Mouse (Mus musculus) granulocyte monocyte progenitor cell, adult 5-6 weeks (primary cell): ENCODE data around the gene Psmc5. TPM values are rescaled to one million over a fixed set of nuclear protein-coding genes. Genes with fewer than 3 reads are reported as not detected.
A peak's percentile ranks its signal among the peaks of the same experiment; 100 is the strongest.

Experiments used
- ATAC-seq: replicated peaks from 2 replicates; pipeline ENCODE4 v1.8.0; 2016; ENCODE audit warnings: mild to moderate bottlenecking, moderate TSS enrichment, inconsistent platforms; ENCODE audit not compliant: poor library complexity, severe bottlenecking
- total RNA-seq, 2 experiments: library from RNA; stranded (forward) in 1 of 2; stranded (reverse) in 1 of 2; fragments of 200-712, 200-1000 nt in 1 of 2; fragments of >200 nt in 1 of 2; fragmentation: Nextera tagmentation in 1 of 2; gene quantifications; 2 replicates each; pipeline ENCODE4 v1.2.3; 2014 to 2017

The Psmc5 gene
- total RNA-seq, 2 experiments from 2014 or later, result 106 to 108 TPM

DNA sequence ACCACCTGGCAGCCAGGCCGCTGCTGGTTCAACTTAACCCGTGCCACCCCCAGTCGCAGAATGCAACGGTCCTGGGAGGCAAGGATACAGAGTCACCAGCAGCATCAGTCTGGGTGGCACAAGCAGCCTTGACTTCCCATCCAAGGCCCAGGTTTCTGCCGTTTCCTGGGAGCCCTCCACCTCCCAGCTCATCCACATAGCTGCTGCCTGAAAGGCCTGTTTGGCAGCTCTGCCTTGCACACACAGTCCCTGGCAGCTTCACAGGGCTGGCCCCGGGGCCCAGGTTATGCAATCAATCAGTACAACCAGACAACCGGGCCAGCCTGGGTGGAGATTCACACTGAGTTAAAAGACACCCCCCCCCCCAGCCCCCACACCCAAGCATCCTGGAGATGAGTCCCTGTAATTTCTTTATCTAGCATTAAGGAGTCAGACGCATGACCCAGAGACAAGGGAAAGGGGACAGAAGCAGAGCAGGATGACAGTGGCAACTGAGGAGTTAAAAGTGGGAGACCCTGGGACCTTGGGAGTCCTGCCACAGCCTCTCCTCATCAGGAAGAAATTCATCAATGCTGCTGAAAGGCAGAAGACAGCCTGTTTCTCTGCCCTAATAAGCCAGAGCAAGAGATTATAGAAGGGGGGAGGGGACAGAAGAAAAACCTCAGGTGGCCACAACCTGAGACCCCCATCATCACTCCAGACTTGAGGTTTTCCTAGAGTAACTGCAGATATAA, 12.5 kb downstream of the Psmc5 start:
- no peak for ATAC-seq

DNA sequence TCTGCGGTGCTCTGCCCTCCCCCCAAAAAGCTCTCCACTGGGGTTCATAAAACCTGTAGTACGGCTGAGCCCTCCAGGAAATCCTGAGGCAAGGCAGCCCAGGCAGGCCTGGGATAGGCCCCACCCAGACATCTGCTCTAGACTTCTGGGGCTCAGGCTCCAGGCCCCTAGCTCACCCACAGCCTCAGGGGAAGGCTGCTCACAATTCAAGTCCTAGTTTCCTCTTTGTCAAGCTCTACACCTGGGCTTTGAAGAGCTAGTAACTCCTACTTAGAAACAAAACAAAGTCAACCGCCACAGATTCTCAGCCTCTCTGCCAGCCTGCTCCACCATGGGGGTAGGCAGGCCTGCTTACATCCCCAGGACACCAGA, 13.1 kb downstream of the Psmc5 start:
- no peak for ATAC-seq

DNA sequence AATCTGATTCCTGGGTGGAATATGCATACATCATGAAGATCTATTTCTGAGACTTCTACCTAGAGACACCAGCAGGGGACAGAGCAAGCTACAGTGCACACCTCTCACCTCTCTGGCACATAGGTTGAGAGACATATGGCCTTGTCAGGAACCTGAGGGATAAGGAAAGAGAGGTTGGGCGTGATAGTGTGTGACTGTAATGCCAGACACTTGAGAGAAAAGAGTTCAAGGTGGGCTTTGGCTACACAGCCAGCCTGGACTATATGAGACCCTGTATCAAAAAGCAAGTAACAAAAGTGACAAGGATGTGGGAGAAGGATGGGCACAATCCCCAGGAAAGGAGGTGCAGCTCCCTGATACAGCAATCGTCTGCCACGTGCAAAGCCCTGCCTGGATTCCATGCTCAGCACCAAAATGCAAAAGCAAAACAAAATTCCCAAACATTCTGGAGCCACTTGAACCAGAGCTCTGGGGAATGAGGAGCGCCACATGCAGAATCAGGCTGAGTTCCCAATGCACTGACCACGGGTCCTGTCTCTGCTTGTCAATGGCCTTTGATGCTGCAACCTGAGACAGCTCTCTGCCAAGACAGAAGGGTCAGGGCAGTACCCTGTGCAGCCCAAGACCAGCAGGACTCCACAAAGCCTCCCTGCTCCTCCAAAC, 15.3 kb downstream of the Psmc5 start:
- ATAC-seq, result no peak

DNA sequence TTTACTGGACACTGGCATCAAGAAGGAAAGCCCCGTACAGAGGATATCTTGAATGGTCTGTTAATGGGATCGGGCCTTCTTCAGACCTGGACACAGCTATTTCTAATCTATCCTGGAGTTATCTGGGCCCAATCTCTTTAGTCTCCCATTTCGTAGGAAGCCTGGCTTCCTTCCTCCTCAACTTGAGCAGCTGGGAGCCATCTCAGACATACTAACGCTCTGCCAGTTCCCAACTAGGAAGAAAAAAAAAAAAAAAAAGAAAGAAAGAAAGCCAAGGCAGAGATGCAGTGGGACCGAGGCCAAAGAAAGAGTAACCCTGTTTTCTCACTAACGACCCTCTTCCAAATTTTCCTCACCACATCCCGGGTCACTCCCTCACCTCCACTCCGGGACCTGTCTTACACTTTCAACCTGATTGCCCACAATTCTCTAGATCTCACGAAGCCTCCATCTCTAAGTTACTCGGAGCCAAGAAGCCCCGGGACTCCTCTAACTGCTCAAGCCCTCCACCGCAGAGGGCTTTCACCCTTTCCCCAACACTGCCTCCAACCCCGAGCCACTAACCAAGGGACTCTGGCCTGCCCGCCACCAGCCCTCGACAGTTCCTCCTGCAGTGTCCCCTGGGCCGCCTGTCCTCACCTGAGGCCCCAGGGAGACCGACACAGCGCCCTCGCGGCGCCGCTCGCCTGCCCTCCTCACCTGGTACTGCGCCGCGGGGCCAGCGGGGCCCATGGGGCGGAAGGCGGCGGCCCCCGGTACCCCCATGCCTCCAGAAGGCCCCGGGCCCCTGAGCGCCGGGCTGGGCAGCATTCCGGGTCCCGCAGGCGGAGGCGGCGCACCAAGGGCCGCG, 16.1 kb downstream of the Psmc5 start:
- 0 out of 2 replicates have a peak, but pooled peaks have one; percentile 1 for ATAC-seq

DNA sequence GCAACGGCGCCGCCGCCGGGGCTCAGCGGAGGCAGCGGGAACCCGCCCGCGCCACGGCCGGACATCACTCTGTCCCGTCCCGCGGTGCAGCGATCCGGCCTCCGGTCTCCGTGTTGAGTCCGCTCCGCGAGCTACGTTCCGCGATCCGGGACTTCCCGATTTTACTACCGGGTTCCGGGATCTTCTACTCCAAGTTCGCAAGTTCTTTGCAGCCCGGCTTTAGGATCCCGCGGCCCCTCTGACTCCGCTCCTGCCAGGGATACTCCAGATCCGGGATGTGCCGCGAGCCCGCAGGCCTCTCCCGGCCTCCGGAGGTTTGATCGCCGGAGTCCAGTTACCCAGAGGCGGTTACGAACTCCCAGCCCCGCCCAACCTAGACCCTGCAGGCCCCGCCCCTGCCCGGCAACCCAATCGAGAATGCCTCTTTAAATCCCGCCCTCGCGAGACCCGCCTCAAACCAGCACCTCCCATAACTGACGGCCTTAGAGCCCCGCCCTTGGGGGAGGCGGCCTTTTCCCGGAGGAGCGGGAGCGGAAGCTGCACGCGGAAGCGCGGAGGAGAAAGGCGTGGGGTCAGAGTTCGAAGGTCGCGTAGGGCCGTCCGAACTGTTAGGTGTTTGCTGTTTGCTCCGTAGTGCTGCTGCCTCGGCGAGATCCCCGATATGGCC, 16.8 kb downstream of the Psmc5 start, which contains the start of gene Smarcd2:
TSS of gene Smarcd2 (minus strand) at position 329 of the 667 bp plus-strand sequence.
- peak; percentile 81 for ATAC-seq

GRCm38 (mm10) chr11:106273311-106273684, 17.3 kb downstream of the Psmc5 start:
- ATAC-seq, result no peak

DNA sequence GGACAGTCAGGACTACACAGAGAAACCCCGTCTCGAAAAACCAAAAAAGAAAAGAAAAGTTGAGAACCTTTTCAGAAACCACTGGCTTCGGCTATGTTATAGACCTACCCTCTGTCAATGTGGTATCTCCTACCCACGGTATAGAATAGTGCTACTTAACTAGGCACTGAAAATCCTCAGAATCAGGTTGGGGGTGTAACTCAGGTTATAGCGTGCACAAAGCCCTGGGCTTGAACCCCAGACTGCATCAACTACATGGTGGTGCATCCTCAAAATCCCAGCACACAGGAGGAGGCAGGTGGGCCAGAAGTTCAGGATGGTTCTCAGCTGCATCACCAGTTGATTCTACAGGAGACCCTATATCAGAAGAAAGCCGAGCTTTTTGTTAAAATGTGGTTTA, 17.9 kb downstream of the Psmc5 start:
- no peak for ATAC-seq

DNA sequence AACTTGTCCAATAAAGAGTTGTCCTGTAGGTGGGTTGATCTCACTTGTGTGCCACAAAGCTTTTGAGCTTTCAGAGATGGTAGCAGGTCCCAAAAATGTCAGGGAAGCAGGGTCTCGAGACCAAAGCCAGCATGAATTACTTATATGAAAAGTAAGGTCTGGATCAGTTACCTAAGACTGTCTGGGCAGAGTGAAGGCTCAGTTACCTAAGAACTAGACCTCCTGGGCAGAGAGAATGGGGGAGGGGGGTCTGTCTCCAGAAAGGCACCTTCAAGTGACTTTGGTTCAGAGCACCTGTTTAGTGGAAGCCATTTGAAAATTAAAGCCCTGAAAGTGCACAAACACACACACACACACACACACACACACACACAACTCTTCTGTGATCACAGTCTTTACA, 18.4 kb downstream of the Psmc5 start:
- no peak for ATAC-seq

DNA sequence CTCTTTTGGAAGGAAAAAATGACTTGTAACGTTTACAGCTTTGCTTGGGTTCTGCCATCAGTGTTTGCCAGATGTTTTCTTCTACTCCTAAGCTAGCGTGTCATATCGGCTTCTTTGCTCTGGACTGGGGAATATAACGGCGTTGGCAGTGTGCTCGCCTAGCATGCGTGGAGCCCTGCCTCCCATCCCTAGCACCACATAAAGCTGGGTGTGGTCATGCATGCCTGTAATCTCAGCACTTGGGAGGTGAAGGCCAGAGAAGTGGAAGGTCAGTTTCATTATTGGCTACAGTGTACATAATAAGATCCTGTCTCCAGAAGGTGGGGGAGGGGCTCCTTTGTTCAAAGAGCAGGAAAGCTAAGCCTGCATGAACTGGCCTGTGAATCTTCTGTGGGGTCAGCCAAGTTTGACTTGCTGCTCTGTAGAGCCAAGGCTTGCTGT, 19.0 kb downstream of the Psmc5 start:
- no peak for ATAC-seq

DNA sequence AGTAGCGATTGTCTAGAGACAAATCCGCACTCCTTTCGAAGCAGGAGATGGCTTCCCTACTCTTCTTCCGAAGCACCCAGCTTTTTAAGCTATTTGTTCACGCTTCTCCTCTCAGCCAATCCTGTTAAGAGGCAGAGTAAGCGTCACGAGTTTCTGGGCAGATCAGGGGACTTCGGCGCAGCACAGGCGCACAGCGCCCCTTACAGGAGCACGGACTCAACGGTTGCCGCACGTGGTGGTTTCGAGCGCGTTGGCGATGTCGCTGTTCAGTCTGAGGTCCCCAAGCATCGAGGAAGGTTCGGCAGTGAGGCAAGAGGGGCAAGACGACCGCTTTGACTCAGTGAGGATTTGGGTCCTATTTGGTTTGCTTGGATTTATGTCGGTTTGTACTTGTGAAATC, 20.5 kb downstream of the Psmc5 start, which contains the start of gene Tcam1:
TSS of gene Tcam1 (plus strand) at position 219 of the 400 bp plus-strand sequence.
- ATAC-seq, result peak; percentile 70

DNA sequence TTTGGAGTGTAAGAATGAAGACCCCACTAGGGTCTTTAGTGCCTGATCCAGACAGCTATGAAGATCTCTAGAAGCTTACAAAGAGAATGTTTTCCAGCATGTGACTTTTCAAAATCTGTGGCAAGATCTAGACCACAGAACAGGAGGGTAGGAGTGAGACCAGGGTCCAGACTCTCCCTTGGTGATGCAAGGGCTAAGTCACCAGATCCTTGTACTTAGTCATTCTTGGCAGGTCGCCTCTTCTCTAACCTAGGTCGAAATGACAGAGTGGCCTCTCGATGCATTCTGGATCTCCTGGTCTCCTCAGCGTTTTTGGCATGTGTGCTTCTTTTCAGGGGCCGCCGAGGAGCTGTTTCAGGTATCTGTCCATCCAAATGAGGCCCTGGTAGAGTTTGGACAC, 26.5 kb downstream of the Psmc5 start:
- peak; percentile 62 for ATAC-seq

GRCm38 (mm10) chr11:106283371-106283770, 27.4 kb downstream of the Psmc5 start:
- ATAC-seq, result no peak

DNA sequence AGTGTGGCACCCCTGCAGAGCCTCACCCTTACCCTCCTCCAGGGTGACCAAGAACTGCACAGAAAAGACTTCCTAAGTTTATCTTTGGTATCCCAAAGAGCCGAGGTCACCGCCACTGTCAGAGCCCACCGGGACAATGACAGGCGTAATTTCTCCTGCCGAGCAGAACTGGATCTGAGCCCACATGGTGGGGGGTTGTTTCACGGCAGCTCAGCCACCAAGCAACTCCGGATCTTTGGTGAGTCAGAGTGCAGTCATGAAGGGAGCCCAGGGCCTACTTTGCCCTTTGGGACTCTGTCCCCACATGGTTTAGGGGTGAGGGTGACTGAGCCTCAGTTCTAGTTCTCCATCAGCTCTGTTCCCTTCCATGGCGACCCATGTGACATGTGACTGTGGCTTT, 28.2 kb downstream of the Psmc5 start:
- no peak for ATAC-seq

GRCm38 (mm10) chr11:106286206-106286605, 30.3 kb downstream of the Psmc5 start:
- ATAC-seq, result no peak

- ATAC-seq, result no peak
These were observed 31.0 kb downstream of the Psmc5 start for GRCm38 (mm10) chr11:106286987-106287386.

DNA sequence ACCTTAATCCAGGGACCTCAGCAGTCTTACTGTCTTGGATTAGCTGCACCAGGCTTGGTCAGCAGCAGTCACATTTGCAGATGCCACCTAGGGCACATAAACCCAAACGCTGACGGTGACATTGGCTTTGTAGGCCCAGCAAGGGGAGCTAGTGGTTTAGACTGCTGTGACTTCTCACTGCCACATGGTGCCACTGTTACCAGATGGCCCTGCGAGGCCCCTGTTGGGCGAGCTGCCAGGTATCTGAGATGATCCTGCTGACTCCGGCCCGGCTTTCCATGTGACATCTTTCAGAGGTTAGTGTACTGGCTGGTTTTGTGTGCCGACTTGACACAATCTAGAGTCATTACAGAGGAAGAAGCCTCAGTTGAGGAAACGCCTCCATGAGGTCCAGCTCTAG, 33.4 kb downstream of the Psmc5 start:
- no peak; the same call in 1 of the 2 replicates for ATAC-seq

- no peak for ATAC-seq
These were observed 34.4 kb downstream of the Psmc5 start for GRCm38 (mm10) chr11:106290376-106290775.

DNA sequence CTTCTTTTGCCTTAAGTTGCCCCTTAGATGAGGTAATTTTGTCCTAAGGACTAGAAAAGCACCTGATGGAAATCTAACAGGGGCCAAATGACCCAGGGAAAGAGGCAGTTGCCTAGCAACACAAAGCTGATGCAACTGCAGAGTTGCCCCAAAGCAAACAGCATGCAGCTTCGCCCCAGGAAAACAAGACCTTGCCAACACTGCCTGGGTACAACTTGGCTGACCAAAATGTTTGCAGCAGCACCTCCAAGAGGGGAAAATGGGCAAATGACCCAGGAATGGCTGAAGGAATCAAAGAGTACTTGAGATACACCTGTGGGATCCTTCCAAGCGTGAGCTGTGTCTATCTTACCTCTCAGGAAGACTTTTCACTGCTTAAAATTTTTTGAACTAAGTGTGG, 35.9 kb downstream of the Psmc5 start:
- ATAC-seq, result no peak

GRCm38 (mm10) chr11:106301765-106302164, 45.8 kb downstream of the Psmc5 start, which contains the start of gene Gh:
Gene Gh (minus strand): TSS chr11:106301865.
- no peak for ATAC-seq

DNA sequence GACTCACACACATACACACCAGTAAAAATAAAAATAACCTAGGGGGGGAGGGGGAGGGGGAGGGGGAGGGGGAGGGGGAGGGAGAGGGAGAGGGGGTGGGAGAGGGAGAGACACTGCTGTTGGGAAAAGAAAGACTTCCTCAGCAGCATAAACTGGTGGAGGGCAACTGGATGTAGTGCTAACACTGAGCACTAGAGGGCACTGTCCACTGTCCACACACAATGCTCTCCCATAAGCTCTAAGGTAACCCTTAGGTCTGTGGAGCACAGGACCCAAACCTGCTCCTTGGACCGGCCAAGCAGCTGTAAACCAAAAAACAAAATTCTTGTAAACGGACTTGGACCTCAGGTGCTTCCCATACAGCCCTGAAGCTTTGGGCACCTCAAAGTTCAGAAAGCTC, 46.7 kb downstream of the Psmc5 start:
- ATAC-seq, result peak; percentile 85
